Mouse (Mus musculus) ES-E14 (cell line): ENCODE results near the gene Speer4f2.

Experiments
- MAFK ChIP-seq: IDR thresholded peaks from 2 replicates; pipeline ENCODE4 v1.6.1; 2014; ENCODE audit warnings: mild to moderate bottlenecking, low read depth, low read length, inconsistent platforms; ENCODE audit not compliant: insufficient read depth
- ZC3H11A ChIP-seq: IDR thresholded peaks from 2 replicates; pipeline ENCODE4 v1.6.1; 2012; ENCODE audit warnings: low read depth, mild to moderate bottlenecking, inconsistent platforms, low read length, borderline replicate concordance
- ZNF384 ChIP-seq: IDR thresholded peaks from 2 replicates; pipeline ENCODE4 v1.6.1; 2012; ENCODE audit warnings: low read depth, low read length, inconsistent platforms

DNA sequence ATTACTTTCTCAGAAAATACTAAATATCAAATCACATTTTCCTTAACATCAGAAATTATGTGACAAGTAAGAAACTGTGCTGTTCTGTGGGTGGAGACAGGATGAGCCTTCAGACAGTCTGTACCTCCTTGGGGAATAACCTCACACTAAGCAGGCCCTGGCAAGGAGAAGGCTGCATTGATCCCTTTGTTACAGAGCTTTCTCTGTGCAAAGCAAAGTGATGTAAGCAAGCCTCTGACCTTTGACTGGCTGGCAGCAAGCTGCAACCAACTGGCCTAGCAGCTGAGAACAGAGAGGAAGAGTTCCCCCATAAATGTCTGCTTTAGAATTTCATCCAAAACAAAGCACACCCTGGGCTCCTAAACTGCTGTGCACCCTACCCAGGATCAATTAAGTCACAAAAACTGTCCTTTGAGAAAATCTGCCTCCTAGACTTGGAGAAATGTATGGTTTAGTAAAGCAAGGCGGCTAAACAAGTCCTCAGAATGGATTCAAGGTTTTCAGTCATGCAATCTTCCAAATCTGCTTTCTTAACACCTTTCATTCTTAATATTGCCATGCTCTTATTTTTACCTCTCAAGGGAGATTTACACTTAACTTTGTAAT lies 46.3 kb downstream of the Speer4f2 start:
- no peak for TF ChIP-seq ZNF384
- no peak for TF ChIP-seq ZC3H11A
- no peak for TF ChIP-seq MAFK
